Mouse (Mus musculus) right cerebral cortex, postnatal 4 days (tissue): ENCODE results near the gene Ttc17.
A peak's percentile ranks its signal among the peaks of the same experiment; 100 is the strongest.

ENCODE experiments used
- DNase-seq: peaks from one replicate; pipeline ENCODE4 v3.0.0-alpha.2; 2022

Gene Ttc17

DNA sequence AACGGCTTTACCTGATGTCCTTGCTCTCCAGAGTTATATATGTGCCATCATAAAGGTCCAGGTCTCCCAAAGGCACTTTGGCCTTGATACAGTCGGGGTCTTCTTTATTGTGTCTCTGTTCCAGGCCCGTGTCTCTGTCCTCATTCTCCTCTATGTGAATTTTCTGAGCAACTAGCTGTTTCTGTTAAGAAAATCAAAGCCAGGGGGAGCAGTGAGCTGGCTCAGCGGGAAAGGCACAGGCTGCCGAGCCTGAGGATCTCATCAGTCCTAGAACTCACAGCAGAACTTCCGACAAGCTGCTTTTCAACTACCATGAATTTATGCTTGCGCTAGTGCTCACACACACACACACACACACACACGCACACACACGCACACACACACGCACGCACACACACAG is 27.8 kb downstream of the Ttc17 start:
- DNase-seq: no peak

DNA sequence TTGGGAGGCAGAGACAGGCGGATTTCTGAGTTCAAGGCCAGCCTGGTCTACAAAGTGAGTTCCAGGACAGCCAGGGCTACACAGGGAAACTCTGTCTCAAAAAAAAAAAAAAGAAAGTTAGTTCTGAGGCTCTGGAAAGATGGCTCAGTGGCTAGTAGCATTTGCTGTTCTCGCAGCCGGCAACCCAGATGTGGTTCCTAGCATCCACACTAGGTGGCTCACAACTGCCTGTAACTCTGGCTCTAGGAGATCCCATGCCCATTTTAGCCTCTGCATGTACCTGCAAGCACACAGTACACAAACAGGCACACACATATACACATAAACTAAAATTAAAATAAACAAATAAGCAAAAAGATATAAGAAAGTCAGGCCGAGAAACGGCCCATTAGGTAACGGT is 35.4 kb downstream of the Ttc17 start:
- DNase-seq: peak; percentile 5

DNA sequence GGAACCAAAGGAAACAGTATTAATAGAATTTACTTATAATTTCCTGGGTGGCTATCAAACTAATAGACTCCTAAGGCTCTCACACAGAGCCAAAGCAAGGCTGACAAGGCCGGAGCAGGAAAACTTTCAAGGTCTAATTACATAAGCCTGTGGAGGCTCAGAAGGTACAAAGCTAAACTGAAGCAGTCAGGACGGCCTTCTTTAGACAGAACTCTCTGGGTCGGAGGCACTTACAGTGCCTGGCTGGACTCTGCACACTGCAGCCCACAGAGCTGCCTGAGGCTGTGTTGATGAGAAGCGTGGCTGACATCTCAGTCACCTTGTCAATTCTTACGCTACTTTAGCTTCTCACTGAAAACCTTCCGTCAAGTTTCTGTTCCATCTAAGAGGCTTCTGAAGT is 42.7 kb downstream of the Ttc17 start:
- DNase-seq: no peak

DNA sequence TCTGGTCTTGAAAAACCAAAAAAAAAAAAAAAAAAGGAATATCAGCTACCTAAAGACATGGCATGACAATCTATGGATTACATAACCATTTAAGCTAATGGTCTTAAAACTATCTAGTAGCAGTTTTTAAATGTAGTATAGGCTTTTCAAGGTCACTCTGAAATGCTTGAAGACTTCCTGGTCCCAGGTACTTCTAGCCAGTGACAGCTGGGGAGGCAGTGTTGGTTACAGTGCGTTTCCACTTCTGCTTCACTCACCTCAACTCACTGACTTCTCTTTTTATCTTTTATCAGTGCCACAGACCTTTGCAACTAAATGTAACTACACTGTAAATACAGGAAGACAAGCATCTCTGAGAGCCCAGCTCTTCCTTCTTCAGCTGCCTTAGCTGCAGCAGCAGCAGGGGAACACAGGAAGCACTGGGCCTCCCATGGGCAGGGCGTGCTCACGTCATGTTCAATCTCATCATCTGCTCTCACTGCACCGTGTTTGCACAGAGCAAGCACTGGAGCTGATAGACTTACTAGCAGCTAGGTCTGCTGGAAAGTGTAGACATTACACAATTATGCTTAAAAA is 46.0 kb downstream of the Ttc17 start:
- no peak for DNase-seq

DNA sequence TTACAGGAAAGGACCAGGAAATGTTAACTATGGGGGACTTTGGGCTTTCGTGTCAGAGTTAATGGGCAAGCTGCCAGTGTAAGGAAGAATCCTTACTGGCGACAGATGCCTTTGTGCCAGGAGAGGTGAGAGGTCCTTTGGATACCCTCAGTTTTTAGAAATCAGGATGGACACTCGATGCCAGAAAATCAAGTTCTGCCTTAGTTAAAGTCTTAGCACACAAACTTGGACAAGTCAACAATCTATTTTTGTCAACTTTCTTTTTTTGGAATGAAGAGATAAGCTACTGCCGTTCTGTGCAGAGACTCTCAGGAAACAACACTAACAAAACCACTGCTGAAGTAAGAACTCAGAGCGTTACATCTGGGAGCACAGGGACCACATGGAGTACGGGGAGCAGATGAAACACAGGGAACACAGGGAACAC is 58.3 kb downstream of the Ttc17 start:
- DNase-seq: no peak

DNA sequence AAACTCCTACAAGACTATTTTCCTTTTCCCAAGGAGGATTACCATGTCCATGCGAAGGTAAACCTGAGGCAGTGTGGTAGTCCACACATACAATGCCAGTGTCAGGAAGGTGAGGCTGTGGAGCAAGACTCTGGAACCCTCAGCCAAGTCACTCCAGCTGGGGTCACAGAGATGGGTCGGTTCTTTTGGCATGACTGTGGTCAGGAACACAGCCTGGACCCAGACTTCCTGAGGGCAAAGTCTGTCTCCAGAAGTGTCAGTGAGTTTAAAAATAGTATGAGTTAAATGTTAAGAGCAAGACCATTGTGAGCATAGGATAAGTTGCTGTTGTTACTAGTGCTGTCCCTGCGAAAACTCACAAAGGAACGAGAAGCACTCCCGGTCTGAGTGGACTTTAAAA is 59.7 kb downstream of the Ttc17 start:
- no peak for DNase-seq

DNA sequence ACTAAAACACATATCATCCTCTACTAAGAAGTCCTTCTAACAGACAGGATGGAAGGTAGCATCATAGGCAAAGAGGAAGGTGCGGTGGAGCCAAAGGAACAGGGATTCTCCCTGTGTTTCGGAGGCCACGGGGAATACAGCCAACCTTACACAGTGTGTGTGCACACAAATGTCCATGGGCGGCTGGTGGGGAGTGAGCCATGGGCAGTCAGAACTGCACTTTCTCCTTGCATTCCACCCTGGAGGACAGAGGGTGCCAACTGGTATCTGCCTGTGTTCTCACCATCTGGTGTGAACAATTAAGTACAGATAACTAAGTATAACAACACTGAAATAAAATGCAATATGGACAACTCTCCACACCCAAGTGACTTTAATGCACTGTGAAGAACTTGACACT is 61.9 kb downstream of the Ttc17 start:
- DNase-seq: no peak

DNA sequence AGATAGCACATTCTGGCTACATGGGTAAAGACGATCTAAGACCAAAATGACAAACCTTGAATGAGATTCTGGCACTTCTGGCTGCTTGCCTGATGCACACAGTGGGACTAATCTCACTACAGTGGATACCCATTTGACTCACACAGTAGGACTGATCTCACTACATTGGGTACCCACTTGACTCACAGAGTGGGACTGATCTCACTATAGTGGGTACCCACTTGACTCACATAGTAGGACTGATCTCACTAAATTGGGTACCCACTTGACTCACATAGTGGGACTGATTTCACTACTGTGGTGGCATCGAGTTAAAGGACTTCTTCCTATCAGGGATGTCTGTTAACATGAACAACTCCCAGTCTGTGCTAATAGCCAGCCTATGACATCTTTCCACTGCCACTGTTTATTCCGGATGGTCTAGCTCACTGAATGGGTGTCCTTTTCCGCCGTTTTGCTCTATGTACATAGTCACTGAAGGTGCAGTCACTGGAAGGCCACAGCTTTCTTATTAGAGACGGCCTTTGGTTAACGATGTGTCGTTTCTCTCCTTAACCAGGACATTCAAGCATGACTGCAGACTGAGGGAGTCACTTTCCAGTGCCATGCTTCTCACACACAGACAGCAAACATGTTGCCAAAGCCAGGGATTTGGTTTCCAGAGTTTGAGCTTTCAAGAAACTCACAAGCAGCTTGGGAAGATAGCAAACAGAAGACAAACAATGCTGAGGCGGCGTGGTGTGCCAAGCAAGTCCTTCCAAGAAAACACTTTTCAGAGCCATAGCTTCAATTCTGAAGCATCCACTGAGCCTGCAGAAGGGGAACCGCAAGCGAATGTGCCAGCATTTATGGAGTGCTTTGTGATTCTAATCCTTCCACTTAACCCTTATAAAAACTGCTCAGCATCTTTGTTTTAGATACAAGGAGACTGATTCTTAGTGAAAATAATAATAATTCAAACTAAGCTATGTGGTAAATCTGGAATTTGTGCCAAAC is 62.9 kb downstream of the Ttc17 start:
- DNase-seq: no peak

DNA sequence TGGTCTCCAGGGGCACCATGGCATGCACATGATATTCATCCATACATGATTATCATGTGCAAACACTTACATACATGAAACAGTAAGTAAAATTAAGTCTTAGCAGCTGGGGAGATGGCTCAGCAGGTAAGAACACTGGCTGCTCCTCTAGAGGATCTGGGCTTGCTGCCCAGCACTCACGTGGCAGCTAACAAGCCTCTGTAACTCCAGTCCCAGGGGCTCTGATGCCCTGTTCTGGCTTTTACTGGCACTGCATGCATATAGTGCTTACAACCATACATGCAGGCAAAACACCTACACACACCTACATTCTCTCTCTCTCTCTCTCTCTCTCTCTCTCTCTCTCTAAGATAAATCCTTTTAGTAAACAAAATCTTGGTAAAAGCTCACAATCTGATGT is 65.7 kb downstream of the Ttc17 start:
- no peak for DNase-seq

DNA sequence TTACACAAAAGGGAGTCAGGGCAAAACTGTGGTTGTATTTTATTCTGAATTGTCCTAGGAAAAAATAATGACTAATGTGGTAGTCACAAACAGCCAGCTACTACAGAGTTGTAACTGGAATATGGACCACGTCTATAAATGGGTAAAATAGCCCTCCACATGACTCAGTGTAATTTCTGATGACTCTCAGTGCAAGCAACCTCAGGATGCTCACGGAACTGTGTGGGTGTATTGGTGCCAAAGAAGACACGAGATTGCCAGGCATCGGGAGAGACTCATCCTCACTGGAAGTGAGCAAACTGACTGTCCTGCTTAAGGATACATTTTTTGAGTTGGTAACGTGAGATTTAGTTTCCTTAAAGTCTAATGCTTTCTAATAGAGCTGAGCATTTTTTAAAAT is 67.0 kb downstream of the Ttc17 start:
- DNase-seq: no peak

DNA sequence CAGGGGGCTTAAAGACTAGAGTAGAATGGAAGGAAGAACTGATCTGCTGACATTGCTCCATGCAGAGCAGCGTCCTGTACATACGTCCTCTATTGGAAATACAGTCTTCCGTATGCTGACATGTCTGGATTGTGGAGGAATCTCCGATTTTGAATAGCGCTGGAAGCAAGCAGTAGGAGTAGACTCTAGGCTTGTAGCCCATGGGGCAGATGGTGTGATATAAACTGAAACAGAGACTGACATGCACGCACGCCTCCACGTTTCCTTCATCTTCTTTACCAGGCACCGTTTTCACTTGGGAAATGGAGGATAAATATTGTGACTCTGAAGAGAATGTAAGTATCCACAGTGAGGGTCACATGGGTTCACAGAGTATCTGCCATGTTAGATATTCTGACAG is 70.2 kb downstream of the Ttc17 start:
- DNase-seq: peak; percentile 19

DNA sequence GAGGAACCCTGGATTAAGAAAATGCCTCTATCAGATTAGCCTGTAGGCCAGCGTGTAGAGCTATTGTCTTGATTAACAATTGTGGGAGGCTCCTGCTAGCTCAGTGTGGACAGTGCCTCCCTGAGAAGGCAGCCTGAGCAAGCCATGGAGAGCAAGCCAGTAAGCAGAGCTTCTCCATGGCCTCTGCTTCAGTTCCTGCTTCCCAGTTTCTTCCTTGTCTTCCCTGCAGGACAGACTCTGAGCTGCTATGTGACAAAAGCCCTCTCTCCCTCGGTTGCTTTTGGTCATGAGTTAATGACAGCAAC is 71.8 kb downstream of the Ttc17 start:
- DNase-seq: no peak

DNA sequence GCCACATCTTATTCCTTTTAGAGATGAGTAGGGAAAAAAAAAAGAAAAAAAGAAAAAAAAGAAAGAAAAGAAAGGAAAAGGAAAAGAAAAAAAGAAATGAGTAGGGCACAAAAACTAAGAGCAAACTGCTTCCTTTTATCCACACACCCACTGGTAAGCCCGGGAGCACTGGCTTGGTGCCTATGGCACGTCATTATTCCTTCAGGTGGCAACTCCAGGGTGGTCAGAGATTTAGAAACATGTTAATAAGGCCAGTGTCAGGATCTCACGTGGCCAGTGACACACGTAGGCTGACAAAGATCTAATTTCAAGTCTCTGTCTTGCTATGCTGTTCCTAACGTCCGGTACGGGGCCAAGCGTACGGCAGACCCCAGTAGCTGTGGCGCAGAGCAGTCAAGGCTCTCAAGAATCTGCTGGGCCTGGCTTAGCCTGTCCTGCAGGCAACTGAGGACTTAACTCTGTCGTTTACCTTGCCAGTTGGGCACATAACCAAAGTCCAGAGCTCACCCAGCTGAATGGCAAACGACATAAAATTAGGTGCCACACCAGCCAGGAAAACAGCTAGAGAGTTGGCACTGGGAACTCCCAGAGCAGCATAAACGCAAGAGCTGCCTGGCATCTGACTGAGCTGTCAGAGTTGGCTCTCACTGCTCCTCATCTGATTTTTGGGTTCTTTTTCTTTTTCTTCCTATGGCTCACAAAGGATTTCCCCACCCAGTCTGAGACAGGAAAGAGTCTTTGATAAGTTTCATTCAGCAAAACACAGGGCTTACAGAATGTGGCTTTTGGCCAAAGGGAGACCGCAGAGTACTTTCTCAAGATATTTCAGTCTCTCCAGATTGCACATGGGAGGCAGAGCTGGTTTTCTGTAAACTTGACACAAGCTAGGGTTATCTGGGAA is 72.4 kb downstream of the Ttc17 start:
- DNase-seq: no peak

DNA sequence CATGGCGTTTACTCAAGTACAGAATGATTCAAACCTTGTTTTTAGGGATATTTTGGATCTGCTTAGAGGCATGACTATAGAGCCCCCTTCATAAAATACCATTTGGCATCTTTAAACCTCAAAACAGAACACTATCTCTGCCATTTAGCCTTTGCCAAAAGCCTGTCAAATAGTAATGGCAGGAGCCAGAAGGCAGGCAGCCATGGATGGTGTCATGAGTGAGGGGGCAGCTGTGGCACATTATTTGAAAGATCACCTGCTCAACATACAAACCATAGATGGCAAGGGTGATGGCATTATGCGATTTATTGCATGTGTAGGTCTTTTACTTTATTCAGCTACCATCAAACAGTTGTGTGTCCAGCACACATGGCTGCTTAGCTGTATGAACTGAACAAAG is 73.4 kb downstream of the Ttc17 start:
- DNase-seq: no peak

DNA sequence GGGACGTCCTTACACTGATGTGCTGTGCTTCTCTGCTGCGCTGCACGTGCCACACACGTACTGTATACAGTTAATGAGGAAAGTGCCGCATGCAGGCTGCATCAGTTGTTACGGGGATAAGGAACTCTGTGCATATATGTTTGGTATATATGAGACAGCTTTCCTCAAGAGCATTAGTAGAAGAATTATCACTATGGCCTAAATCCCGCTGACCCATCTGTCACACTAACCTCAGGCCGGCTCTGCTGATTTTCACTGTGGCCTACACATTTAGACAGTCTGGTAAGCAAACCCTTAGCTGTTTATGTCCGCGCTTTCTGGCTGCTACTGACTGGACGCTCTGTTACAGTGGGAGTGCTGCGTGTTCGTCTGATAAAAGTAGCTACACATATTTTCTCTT is 77.2 kb downstream of the Ttc17 start:
- no peak for DNase-seq

DNA sequence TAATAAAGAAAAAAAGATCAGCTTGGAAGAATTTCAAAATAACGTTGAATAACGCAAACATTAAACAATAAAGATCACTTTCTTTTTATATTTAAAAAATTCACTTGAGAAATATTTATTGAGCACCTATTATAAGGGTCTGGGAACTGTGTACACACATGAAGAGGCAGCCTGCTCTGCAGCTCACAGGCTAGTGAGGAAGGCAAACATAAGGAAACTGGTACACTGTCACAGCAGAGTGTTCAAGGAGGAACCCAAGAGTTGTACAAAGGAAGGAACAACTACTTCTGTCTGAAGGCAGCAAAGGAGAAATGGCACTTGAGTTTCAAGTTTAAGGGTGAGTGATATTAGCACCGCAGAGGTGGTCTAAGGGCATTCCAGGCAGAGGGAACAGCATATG is 78.7 kb downstream of the Ttc17 start:
- DNase-seq: no peak

DNA sequence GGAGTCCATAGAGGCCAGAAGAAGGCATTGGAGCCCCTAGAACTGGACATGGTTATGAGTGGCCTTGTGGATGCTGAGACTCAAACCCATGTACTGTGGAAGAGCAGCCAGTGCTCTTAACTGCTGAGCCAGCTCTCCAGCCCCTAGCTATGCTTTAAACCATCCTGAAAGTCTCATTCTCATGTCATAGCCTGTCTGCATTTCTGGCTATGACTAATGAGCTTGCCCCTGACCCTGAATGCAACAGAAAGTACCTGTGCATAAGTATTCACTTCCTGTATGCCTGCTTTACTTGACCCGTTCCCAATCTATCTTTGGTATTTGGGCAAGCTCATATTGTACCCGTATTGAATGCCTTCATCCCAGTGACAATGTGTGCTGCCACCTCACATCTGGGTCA is 86.7 kb downstream of the Ttc17 start:
- no peak for DNase-seq

DNA sequence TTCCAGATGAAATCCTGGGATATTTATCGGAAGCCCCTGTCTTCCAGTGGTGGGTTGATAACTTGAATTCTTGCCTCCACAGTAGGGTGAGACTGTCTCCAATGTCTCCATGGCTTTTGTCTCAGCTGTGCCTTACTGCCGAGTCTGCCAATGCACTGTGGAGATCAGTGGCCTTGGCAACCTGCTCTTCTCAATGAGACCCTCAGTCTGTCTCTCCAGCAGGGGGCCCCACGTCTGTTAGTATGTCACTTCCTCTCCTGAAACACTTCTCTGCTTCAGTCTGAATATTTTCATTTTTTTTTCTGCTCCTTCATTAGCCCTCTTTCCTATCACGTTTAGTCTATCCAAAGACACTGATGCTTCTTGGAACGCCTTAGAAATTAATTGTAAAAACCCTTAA is 90.0 kb downstream of the Ttc17 start:
- no peak for DNase-seq

DNA sequence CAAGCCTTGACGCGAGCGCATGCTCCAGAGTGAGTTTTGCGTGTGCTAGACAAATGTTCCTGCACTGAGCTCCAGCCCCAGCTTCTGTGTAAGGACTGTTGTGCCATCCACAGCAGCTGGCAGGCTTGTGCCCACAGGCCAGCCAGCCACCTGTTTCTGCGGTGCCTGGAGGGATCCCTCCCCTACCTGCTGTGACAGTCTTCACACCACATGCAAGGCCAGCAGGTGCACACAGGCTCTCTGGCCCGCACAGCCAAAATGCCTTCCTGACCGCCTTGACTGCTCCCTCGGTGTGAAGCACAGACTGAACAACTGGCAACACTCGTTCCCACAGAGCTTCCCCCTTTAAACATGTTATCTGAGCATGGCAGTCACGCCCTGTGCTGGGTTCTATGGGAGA is 102.5 kb downstream of the Ttc17 start:
- DNase-seq: no peak

DNA sequence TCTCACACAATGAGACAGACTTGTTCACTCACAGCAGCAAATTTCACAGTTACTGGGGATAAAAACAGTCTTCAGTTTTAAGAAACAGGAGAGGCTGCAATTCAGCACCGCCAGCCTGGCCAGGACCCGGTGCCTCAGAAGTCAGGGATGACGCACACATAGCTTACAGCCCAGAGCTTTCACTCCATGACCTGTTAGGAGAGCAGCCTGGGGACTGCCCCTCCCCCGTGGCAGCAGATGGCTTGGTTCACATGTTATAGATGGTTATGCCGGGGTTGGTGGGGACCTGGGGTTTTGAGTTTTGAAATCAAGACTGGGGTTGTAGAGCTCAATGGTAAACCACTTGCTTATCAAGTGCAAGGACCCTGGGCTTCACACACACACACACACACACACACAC is 104.1 kb downstream of the Ttc17 start:
- DNase-seq: no peak

DNA sequence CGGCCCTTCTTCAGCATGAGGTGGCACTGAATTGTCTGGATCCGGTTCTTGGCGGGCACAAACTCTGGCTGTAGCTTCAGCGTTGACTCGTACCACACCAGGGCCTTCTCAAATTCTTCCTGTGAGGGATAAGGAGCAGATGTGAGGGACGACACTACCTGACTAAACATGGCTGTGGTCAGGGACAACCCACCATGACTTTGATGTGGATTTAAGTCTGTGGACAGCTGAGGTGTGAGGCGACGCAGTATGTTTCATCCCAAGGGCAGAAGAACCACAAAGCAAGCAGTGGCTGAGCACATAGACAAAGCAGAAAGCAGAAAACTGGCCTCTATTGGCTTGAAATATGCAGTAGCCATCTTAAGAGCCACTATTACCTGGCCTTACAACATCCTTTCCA is 104.7 kb downstream of the Ttc17 start:
- no peak for DNase-seq

DNA sequence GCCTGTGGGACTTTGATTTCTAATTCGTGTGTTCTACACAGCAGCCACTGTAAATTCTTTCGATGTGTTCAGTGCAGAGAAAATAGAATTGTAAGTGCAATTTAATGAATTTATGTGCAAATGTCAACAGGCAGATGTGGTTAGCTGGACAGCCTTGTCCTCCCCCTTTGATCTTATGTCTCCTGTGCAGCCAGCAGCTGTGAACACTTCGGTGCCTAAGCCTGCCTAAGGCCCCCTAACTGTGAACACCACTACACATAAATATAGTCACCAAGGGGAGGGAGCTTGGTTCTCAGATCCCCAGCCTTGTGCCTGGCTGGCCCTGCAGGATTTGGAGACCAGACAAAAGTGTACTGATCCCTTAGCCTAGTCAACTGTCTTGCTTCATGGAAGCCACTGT is 109.0 kb downstream of the Ttc17 start:
- no peak for DNase-seq

DNA sequence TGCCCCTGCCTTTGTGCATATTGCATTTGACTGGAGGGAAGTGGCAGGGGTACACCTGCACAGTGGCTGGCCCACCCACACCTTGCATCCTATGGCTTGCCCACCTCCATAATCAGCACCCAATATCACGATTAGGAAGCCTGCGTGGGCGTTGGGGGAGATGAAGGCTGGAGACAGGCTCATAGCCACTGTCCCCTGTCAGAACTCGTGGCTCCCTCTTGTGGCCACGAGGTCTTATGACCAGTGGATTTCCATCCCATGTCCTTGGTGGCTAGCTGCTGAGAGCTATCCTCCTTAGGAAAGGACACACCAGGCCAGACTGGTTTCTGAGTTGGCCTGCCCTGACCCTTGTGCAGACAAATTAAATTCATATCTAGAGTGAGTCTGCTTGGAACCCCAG is 116.0 kb downstream of the Ttc17 start:
- peak; percentile 78 for DNase-seq

DNA sequence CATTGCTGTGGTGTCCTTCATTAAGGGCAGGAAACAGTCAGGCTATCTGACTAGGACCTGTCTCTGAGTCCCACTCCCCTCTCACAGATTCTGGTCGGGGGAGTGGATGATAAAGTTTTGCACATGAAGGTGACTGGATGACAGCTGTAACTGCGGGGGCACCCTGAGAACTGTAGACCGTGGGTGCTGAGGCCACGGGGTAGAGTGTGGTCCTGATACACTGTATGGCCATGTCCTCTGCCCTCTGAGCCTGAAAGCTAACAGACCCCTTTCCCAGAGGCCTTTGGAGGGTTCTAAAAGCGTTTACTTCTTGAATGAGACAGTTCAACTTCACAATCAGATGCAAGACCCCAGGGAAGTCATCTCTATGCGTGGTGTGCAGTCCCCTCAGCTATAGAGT is 116.8 kb downstream of the Ttc17 start:
- no peak for DNase-seq
